Mouse (Mus musculus): ENCODE results near the gene Pou2f2.

DNA sequence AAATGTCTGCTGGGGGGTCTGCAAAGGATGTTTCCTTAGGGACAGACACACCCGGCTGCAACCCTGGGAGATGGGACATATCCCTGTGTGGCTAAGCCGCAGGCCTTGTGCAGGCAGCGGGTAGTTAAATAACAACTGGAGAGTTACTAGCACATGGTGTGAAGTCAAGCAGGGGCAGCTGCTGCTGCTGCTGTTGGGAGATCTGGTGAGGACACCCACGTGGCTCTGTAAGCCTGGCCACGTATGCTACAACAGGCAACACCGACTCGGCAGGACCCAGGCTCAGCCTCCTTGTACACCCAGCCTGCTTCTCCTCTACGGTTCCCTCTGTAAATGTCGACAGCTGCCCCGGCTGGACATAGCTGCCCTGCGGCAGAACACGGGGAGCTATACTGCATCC, 137.6 kb downstream of the Pou2f2 start:
- no peak for TF ChIP-seq CTCF (IDR thresholded peaks at IDR 0.05; ENCODE audit: insufficient read depth, low read length)
- no peak for TF ChIP-seq POLR2A (IDR thresholded peaks at IDR 0.05; ENCODE audit: borderline replicate concordance, extremely low read depth, low read depth, low read length)

All from lung, adult 2 months (tissue).